Mouse (Mus musculus) gonadal fat pad, adult 2 months (tissue): ENCODE measurements at regions not wholly inside any gene's neighbourhood (a gene's known extent, or its start where the extent isn't known, plus 50 kb on each side); places are given as distances from the start of the nearest gene placed in this dataset.

Experiments used
- DNase-seq: peaks from one replicate; pipeline ENCODE4 v3.0.0-alpha.2; 2012; ENCODE audit warnings: low read depth

GRCm38 (mm10) chr2:128368534-128369273 lies 222.3 kb upstream of the Spdye4c start:
- no peak for DNase-seq

GRCm38 (mm10) chr2:128370821-128371220 lies 220.2 kb upstream of the Spdye4c start:
- no peak for DNase-seq

- DNase-seq = no peak
Measured at GRCm38 (mm10) chr2:128372204-128372603, 218.8 kb upstream of the Spdye4c start.

DNA sequence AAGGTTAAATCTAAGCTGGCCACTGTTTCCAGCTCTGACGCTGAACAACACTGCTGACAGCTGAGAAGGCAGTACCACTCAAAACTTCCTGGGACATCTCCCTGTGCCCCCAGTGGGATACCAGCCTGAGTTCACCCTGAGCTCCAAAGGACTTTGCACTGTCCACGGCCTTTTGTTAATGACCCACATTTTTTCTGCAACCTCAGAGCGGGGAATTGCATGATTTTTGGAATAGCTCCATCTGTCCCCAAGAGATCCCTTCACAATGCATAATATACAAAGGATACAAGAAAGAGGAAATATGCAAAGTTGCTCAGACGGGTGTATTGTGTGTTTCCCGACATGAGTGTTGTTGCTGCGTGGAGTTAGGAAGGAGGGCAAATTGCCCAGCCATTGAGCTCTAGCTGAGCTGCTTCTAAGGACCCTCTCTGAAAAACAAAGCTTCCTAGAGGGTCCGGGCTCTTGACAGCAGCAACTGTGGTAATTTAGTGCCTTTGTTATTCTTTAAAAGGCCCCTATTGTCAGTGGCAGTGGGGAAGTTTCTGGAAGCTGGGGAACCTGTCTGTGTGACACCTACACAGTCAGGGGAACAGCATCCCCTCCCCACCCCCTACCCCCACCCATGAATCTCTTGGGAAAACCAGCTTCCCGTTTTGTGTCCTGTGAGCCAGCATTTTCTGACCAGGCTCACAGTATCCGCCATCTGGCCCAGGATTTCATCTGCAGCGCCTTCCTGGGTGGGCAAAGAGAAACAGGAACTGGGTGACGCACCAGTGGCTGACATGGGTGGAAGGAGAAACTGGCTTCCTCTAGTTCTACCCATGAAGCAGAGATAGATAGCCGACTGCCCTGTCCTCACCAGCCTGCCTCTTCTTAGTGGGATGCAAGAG lies 217.4 kb upstream of the Spdye4c start:
- no peak for DNase-seq

DNA sequence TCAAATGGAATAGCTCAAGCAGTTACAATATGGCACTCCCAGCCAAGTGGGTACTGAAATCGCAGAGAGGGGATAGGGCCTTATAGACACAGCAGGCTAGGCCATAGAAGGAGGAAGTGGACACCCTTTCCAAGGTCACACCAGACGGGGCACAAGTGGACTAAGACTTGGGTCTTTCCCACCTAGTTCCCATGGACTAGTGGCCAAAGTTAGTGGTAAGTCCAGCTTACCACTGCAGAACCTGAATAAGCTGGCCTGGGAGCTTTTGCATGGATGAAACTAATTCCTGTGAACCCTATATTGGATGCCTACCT lies 216.8 kb upstream of the Spdye4c start:
- DNase-seq = no peak

GRCm38 (mm10) chr2:128374926-128375325 lies 216.1 kb upstream of the Spdye4c start:
- DNase-seq = no peak

DNA sequence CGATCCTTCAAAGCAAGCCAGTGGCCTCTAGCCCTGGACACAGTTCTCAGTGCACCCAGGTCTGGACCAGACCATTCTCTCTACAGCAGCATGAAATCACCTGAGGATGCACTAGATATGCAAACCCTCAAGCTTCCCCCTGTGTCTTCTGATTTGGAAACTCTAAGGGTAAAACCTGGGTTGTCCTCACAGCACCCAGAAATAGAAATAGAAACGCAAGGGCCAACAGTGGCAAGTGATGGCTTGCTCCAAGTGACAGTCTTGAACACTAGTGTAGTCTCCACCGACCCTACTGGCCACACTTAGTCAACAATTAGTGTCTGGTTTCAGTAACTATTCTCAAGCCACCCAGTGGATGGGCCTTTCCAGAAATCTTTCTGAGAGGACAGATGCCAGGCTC lies 215.2 kb upstream of the Spdye4c start:
- DNase-seq = no peak

DNA sequence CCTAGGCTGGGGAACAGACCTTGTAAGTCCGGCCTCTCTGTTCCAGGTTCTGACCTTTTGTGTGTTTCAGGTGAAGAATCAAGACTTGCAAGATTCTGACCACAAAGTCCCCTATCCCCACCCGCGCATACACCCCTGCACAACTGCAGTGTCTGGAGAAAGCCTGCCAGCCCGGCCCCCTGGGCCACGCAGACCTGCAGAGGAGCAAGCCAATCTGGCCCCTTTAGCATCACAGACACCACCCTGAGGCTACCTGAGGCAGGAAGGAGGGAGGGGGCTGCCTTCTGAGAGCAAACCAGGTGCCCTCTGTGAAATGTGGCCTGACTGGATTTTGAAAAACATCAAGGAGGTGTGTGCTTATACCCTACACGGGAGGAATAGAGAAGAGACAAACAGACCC lies 213.8 kb upstream of the Spdye4c start:
- DNase-seq = no peak

- DNase-seq = no peak
Measured at GRCm38 (mm10) chr2:128377680-128378079, 213.3 kb upstream of the Spdye4c start.

- DNase-seq = no peak
Measured at GRCm38 (mm10) chr2:128378456-128378855, 212.6 kb upstream of the Spdye4c start.

GRCm38 (mm10) chr2:128379151-128379550 lies 211.9 kb upstream of the Spdye4c start:
- DNase-seq = no peak

DNA sequence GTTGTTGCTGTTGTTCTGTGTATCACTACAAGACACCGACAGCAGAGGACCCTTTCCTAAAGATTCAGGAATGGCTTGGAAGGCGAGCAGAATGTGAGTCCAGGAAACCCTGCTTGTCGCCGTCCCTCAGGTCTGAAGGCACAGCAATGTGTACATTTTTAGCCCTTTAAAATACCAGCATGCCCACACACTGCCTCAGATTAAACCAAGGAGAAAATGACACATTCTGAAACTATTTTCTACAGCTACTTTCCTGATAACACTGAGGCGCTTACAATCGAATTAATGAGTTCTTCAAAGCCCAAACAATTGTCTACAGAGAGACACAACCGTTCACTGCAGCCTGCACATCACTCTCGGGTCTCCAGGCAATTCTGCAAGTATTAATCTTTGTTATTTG lies 211.5 kb upstream of the Spdye4c start:
- DNase-seq = no peak

- DNase-seq = no peak
Measured at GRCm38 (mm10) chr2:128380581-128380980, 210.4 kb upstream of the Spdye4c start.

DNA sequence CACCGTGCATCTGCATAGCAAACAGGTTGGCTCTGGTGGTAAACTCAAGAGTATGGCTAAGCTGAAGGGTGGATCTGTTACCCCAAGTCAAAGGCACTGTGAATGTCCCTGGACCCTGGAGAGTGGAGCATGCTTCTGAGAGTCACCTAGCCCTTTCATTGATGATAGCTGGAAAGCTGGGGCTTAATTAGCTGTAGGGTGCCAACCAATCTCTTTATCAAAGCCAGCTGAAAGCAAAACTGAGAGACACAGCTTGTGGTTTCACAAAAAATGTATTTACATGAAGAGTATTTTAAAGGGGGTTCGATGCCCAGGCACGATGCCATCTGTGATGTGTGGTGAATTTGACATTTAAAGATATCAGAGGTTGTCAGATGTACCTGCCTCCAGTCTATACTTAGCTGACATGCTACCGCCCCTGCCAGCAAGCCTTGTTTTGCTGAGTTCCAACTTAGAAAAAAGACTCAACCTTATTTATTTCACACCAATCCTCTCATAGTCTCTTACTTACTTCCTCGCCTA lies 209.3 kb upstream of the Spdye4c start:
- DNase-seq = no peak

GRCm38 (mm10) chr2:128382473-128382872 lies 208.5 kb upstream of the Spdye4c start:
- DNase-seq = no peak

DNA sequence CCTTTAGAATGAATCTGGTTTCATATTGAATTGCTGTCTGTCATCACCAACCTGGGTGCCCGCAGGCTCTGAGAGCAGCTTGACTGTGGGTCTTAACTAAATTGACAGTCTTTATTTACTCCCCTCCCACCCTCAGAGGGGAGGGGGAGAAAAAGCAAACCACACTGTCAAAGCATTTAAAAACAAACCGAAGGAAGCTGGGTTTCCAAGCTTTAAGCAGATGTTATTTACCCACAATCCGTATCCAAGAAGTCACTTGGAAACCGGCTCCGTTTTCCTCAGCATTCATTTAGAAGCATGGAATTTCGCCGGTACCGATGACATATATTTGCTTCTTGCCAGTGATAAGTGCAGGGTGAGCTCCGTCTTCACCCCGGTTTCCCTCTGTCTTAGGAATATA lies 206.4 kb upstream of the Spdye4c start:
- DNase-seq = no peak

DNA sequence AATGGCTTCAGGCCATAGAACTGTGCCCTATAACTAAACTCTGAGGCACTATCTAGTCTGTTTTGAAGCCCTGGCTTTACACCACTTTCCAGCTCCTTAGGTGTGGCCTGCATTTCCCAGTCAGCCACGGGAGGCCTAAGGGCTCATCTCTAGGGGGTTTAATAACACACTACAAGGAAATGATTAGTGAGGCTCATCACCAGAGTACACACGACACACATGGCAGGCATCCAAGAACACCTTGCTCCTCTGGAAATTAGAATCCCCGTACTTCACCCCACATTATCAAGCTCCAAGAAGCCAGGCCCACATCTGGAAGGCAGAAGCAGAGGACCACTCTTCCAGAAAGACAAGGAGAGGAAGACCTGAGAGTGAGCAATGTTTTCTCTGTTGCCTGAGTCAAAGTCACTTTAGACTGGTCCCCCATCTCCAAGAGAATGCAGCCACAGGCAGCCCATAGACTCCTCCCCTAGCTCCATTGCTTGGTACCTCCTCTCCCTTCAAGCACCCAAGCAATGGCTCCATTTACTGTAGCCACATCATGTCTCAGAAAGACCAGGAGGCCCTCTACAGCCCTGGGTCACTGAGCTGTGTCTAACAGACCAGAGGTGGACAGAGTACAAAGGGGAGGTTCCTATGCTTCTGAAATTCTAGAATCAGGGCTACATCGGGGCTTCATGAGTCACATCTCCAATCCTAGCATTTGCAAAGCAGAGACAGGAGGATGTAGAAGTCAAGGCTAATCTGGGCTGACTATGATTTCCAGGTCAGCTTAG lies 204.0 kb upstream of the Spdye4c start:
- no peak for DNase-seq

DNA sequence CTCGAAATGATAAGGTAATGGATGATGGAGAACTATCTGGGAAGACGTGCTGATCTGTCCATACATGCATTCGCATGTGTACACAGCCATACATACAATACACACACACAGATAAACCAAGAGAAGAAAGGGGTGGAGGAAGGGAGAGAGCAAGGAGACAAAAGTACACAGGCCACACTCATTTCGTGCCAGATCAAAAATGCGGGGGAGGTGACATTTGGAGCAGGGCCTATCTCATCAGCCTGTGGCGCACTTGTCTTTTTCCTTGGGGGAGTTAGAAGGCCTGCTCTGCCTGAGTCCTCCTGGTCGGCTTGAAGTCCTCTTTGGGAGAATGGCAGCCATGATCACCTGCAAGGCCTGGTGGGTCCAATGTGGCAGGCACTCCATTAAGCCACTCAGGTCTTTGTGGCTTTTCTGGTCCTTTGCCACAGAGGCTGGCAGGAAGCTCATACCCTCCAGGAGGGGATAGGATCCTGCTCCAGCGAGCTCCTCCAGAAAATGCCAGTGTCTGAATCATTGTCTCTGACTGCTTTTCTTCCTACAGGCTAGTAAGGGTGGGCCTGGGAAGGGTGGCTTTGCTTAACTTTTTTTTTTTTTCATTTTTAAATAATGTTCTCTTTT lies 203.0 kb upstream of the Spdye4c start:
- DNase-seq = no peak

GRCm38 (mm10) chr2:128388883-128389470 lies 202.0 kb upstream of the Spdye4c start:
- DNase-seq = no peak

GRCm38 (mm10) chr2:128392344-128392743 lies 198.7 kb upstream of the Spdye4c start:
- DNase-seq = no peak

DNA sequence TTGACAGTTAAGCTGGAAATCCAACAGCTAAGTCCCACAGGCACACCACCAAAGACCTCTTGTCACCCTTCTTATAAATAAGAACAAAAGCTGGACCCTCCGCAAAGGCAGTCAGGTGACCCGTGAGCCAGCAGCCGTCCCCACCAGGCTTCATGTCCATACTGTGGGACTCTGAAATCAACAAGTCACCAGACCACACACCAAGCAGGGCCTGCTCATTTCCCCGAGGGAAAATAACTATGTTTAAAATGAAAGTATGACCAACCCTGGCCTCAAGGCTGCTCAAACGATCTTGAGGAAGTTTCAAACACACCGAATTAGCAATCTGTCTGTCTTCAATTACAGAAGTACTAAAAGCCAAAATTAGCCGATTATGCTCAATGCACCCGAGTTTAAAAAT lies 197.6 kb upstream of the Spdye4c start:
- no peak for DNase-seq
